Mouse (Mus musculus) neural tube, embryonic 14.5 days (tissue): Measurements from ENCODE around the gene Hmgcll1. TPM values are rescaled to one million over a fixed set of nuclear protein-coding genes. Genes with fewer than 3 reads are reported as not detected.

ENCODE experiments used
- ATAC-seq: fragments of 200-750 bp; cut with Nextera tagmentation; 2 replicates; pipeline ENCODE4 v1.8.0; 2017; ENCODE audit warnings: low read depth, mild to moderate bottlenecking, moderate TSS enrichment, moderate library complexity
- H3K27ac ChIP-seq: fragments of 300-500 bp; sonication (generic); 2 replicates; pipeline ENCODE4 v1.5.1; 2014; ENCODE audit warnings: low read depth, mild to moderate bottlenecking, control low read depth, low read length, moderate library complexity, mixed read lengths
- H3K27me3 ChIP-seq: fragments of 300-500 bp; sonication (generic); 2 replicates; pipeline ENCODE4 v1.6.1; 2014; ENCODE audit warnings: low read length; ENCODE audit not compliant: control insufficient read depth, insufficient read depth
- H3K36me3 ChIP-seq: fragments of 300-500 bp; sonication (generic); 2 replicates; pipeline ENCODE4 v1.6.1; 2014; ENCODE audit warnings: low read length, mixed read lengths; ENCODE audit not compliant: control insufficient read depth, insufficient read depth
- H3K4me1 ChIP-seq: fragments of 300-500 bp; sonication (generic); 2 replicates; pipeline ENCODE4 v1.6.1; 2014; ENCODE audit warnings: low read length; ENCODE audit not compliant: control insufficient read depth, insufficient read depth
- H3K4me2 ChIP-seq: fragments of 300-500 bp; sonication (generic); 2 replicates; pipeline ENCODE4 v1.6.1; 2014; ENCODE audit warnings: mild to moderate bottlenecking, low read depth, low read length, control low read depth
- H3K4me3 ChIP-seq: fragments of 300-500 bp; sonication (generic); 2 replicates; pipeline ENCODE4 v1.5.1; 2014; ENCODE audit warnings: low read depth, low read length, control low read depth, mixed read lengths
- H3K9ac ChIP-seq: fragments of 300-500 bp; sonication (generic); replicated peaks from 2 replicates; pipeline ENCODE4 v1.6.1; 2014; ENCODE audit warnings: low read depth, mild to moderate bottlenecking, control low read depth, low read length, mixed read lengths
- H3K9me3 ChIP-seq: fragments of 300-500 bp; sonication (generic); 2 replicates; pipeline ENCODE4 v1.6.1; 2016; ENCODE audit warnings: low read length; ENCODE audit not compliant: control insufficient read depth
- WGBS: fragments of 180-500 bp; shearing (Covaris S2); extraction: QIAGEN DNeasy Blood & Tissue Kit; methylation state at CpG from one replicate; pipeline ENCODE4 v1.1.7; 2014; 5-methylcytosine and 5-hydroxymethylcytosine counted together
- polyA plus RNA-seq: library from polyadenylated mRNA; unstranded; fragments of >200 nt; fragmentation: Nextera tagmentation; extraction: Ambion mirVana; gene quantifications from 2 replicates; pipeline ENCODE4 v1.2.1, GENCODE M21; 2014

Gene Hmgcll1
- polyA plus RNA-seq, 1 experiment from 2014 or later = 29.9 TPM

DNA sequence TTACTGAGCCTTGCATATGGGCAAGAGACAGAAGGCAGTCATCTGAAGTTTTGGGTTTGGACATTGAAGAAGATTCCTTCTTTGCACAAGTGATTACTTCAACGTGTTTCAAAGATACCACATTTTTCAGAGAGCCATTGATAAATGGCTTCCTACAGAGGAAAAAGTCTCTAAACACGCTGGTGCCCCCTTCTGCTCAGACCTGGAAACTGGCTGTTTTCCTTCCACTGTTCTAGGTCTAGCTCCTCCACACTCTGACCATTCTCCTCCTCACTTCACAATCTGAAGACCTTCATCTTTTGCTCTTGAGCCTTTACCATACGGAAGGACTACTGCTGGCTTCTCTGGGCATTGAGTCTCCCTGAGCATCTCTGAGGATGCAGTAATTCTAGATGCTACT lies 153.7 kb downstream of the Hmgcll1 start:
- ATAC-seq = no peak

DNA sequence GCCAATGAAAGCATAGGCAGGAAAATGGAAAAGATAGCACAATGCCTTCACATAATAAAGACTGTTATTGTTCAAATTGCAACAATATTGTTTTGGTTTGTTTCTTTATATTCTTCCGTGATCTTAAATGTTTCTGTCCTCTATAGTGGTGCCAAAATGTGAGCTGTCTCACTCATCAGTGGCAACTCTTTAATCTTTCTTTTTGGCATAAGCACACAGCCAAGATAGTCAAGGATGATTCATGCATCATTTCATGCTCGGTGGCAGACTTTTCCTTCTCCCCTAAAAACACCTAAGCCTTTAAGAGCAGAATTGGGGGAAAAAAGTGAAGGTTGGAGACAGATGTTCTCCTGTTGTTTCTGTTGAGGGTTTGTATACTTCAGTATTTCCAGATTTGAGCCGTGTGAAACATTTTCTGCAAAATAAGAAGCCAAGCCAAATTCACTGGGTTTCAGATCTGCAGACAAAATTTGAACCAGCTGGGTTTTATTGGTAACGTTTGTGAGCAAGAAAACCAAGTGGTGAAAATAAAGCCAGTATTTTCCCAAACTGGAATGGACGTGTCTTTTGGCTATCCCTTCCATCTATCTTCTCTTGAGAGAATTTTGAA lies 158.1 kb downstream of the Hmgcll1 start:
- WGBS = 87% methylated on average over 5 of the region's 5 CpGs
- Histone ChIP-seq H3K27me3 (no peaks in the 10 kb centered on the region), H3K36me3 (no peaks in the 10 kb centered on the region), H3K4me1 (no peaks in the 10 kb centered on the region), H3K4me3 (no peak overlapping the region), H3K9me3 (no peaks in the 10 kb centered on the region), H3K27ac (no peak overlapping the region), H3K4me2 (no peak overlapping the region), H3K9ac (no peak overlapping the region)
- no peak for ATAC-seq

More for the DNA sequence above, 153.7 kb downstream of the Hmgcll1 start:
- Histone ChIP-seq H3K9ac (no peak overlapping the region), H3K27ac (no peak overlapping the region), H3K4me3 (no peak overlapping the region), H3K27me3 (no peaks in the 10 kb centered on the region), H3K36me3 (no peaks in the 10 kb centered on the region), H3K4me2 (no peak overlapping the region), H3K9me3 (no peaks in the 10 kb centered on the region), H3K4me1 (no peaks in the 10 kb centered on the region)
- 62% methylated on average over 3 of the region's 3 CpGs for WGBS

DNA sequence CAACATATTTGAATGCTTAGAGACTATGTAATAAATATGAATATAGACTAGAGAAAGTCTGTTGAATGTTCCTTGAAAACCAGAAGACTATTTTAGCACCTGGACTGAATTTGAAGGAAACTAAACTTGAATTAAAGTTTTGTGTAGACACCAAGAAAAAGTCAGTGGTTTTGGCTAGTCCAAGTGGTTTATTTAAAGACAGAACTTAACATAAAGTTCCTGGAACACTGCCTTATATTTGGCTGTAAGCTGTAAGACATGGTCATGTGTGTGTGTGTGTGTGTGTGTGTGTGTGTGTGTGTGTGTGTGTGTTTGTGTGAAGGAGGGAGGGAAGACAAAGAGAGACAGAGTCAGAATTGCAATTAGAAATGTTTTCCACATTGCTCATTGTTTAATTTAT lies 164.6 kb downstream of the Hmgcll1 start:
- H3K4me2 ChIP-seq = no peak overlapping the region
- no peak overlapping the region for H3K27ac ChIP-seq
- no peaks in the 10 kb centered on the region for H3K9me3 ChIP-seq
- ATAC-seq = no peak
- no peaks in the 10 kb centered on the region for H3K4me1 ChIP-seq
- no peak overlapping the region for H3K4me3 ChIP-seq
- H3K27me3 ChIP-seq = no peaks in the 10 kb centered on the region
- H3K36me3 ChIP-seq = no peaks in the 10 kb centered on the region
- no peak overlapping the region for H3K9ac ChIP-seq

Other genes starting within 250 kb of the Hmgcll1 start
- 0.28 and 4.6 TPM in 2 replicates for gene Bmp5, start 239.5 kb upstream of the Hmgcll1 start, polyA plus RNA-seq
- not detected in 2 replicates for gene Gfral, start 198.8 kb downstream of the Hmgcll1 start, polyA plus RNA-seq